Mouse (Mus musculus): Measurements from ENCODE around the gene Dnah3.

Dnah3 gene

DNA sequence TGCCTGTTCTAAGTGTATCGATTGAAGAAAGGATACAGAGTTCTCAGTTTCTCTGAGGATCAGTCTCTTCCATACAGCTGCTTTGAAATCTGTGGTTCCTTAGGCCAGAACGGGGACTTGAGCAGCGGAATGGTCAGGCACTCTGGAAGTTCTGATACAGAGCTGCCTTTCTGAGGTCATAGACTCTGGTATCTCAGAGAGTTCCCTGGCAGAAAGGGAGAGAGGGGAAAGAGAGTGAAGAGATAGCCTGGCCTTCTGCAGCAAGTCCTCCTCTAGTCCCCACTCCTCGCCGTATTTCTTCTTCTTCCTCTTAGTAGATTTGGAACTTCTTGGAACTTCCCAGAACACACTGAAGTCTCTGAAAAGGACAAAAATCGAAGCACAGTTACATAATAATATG lies at the start of gene Dnah3:
TSS of gene Dnah3 (minus strand) at position 101 of the 400 bp plus-strand sequence.
- no peak for DNase-seq

DNA sequence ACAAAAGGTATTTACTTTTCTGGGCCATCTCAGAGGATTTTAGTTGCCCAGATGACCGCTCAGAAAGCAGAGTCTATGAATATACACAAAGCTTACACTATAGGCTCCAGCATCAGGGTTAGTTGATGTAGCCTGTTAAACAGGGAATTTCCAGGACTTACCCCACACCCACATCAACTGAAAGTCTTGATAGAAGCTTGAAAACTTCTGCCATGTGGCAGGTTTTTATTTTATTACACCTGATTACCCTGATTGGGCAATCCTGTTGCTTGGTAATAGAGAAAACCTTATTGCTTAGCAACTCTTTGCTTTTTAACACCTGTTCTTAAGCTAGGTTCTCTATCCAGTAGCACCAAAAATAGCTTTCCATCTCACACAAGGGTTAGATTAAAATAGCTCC lies 47.7 kb upstream of the Dnah3 start:
- no peak for DNase-seq

DNA sequence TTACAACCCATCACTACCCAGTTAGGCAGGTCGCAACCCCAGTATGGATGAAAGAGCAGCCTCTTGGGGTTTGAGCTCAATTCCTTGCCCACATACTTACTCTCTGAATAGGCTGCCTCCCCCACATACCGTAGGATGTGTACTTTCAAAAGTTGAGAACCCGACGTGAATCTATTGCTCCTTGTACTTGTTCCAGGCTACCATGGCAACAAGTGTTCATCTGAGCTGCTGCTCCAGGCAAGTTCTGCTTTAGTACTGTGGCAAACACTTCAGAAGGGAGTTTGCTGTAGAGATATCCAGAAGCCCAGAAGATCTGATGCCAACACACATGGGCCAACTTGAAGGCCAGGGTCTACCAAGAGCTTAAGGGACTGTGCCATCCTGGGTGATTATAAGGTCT lies 33.9 kb upstream of the Dnah3 start:
- DNase-seq: peak; percentile 52 to 78

DNA sequence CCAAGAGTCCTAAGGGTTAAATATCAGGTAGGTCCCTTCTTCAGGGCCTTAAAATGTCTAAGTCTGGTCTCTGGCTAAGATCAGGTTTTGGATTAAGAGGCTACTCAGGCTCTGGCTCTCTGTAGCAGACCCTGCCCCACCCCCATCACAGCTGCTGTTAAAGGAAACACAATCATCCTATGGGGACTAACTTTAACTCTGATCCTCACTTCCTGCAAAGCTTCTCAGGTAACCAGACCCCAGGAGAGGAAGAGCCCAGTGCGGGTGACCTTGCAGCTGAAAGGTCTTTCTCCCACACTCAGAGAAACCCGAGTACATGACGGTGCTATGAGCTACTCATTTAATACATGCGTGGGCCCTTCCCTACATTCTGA lies 32.6 kb upstream of the Dnah3 start:
- DNase-seq: no peak

DNA sequence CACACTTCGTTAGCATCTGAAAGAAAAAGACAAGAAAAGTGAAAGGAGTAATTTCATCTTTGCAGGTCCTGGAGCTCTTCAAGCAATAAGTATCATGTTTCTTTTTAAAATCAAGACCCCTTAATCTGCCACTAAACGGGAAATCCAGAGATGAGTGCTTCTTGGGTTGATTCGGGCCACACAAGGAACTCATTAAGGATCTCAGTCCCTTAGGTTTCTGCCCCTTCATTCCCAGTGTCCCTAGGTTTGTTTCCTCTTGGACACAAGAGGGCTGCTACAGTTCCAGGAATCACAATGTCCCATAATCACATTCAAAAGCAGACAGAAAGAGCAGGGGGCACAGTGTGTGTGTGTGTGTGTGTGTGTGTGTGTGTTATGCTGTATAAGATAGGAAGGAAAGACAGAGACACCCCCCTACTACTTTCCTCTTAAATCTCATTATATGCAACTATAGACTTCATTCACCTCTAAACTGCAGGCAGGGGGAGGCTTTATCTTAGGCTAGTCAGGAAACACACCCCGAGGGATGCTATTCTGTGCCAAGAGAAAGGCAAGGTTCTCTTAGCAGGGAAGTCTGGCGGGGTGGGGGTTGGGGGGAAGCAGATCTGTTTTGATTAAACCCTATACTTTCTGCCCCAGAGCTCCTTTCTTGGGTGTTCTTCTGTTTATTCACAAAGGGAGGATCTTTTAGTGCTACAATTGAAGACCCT lies 32.1 kb upstream of the Dnah3 start:
- DNase-seq: no peak

DNA sequence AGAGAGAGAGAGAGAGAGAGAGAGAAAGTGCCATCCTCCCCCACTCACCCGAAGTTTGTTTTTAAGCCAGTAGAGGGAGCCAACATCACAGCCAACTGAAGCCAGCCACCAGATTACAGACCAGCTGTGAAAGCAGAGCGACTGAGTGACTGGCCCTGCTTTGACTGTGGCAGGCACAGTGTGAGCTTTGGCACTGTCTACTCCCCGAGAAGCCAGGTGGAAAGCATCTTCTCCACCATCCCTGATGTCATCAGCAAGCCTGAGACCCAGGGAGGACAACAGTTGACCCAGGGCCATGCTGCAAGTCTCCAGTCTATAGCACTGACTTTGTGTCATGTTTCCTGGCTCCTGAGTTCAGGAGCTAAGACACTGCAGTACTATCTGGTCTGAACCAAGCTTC lies 29.8 kb upstream of the Dnah3 start:
- DNase-seq: peak; percentile 69 to 79

DNA sequence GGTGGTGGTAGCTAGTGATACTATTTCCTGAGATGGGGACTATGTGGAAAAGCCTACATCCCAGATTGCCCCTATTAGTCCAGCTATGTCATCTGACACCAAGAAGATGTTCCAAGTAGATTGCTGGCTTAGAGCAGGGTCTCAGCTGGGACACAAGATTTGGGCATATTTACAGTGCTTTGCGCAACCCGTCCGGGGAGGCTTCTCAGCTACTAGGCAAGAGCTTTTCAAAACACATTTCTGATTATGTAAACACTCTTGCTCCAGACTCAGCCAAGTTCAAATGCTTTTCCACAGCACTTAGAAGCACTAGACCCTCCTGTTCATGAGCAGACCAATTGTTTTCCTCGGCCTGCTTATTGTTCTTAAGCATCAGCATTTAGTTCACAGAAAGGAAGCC lies 28.7 kb upstream of the Dnah3 start:
- peak; percentile 75 to 79 for DNase-seq

DNA sequence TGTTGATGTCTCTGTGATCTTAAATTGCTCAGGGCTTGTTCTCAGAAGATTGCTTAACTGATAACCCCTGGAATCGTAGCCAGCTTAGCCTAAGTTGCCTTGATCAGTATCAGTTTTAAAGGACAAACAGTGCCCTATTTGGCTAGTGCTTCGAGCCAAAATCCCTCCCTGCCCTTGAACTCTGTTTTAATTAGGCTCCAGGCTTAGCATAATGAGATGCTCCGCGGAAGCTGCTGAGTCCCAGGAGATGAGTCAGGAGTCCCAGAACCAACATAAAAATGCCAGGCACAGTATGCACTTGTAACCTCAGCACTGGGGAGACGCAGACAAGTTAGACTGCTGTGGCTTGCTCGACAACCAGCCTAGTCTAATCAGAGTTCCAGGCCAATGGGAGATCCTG lies 22.4 kb upstream of the Dnah3 start:
- no peak for DNase-seq

DNA sequence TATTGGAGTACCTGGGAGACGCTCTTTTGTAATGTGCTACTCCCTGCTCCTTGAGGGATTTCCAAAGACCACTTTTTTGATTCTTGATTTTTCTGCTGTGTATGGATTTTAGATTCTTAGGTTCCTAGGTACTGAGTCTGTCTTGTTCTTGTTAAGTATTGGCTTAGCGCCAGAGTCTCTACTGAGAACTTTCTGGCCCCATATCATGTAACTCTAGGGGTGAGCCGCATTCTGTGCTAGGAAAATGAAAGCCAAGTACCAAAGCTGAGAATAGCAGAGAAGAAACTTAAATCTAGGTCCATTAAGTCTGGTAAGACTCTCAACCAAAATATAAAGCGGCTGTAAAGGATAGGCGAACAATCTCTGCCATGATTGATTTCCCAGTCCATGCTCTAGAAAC lies 21.9 kb upstream of the Dnah3 start:
- no peak for DNase-seq

DNA sequence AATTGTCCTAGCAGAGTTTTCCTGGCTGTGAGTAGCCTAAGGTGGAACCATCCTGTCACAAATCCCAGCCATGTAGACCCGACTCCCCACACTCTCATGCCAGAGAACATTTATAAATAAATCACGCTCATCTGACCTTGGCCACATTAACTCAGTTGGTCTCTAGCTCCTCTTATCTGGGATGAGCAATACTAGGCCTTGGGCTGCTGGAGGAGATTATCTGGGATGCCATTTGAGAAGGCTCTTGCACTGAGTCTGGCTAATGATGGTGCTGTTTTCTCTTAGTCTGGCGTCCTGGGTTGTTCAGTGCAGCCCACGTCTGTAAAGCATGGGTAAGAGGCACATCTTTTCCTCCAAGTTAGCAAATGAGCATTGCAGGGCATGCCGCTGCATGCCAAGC lies 14.6 kb upstream of the Dnah3 start:
- no peak for DNase-seq

DNA sequence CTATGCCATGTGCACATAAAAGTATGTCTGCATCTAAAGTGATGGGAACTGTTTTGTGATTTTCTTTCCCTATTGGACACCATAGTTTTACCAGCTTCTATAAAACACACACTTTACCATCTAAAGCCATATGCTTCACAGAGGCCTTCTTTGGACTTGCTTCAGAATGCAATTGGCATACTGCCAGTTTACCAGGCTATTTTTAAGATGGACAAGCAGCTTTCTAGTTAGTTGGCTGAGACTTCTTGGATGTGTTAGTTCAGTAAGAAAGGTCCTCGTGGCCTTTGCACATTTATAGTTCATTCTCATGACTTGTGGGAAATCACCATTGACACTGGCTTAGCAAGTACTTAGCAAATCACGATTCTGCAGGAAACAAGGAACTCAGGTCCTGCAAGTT lies 11.3 kb upstream of the Dnah3 start:
- DNase-seq: no peak

DNA sequence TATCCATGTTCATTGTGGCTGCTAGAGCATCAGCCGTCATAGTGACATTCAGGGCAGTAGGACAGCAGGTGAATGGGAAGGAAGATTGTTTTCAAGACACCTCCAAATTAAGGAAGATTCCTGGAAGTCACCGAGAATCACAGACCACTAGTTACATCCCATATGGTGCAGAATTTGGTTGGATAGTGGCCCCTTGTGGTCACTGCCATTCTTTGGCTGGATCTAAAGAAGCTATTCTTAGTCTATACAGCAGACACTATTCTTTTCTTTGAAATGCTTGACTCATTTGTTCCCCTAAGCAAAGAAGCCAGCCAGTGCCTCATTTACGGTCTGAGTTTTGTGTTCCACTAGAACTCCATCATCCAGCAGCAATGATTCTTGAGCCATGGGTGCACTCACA lies 9.9 kb upstream of the Dnah3 start:
- no peak for DNase-seq

DNA sequence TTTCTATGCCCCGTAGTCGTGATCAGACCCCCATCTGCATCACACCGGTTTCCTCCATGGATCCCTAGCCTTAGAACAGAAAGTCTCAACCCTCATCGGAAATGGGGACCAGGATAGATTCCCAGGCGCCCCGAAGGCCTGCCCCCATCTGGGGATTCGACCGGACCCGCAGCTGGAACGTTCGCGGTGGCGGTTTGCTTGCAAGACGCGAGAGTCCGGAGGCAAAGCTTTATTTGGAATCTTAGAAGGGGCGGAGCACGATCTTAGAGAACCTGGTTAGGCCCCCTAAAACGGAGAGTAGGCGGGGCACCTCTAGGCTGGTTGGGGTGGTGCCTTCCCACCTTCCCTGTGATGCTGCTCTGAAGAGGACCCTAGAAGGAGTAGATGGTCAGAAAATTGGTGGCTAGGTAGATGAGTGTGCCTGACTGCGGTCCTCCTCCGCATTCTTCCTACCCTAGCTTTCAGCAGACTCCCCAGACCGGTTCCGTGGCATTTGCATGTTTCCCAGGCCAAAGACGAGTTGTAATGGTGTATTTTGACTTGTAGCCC lies 8.0 kb upstream of the Dnah3 start:
- DNase-seq: peak; percentile 71 to 77

DNA sequence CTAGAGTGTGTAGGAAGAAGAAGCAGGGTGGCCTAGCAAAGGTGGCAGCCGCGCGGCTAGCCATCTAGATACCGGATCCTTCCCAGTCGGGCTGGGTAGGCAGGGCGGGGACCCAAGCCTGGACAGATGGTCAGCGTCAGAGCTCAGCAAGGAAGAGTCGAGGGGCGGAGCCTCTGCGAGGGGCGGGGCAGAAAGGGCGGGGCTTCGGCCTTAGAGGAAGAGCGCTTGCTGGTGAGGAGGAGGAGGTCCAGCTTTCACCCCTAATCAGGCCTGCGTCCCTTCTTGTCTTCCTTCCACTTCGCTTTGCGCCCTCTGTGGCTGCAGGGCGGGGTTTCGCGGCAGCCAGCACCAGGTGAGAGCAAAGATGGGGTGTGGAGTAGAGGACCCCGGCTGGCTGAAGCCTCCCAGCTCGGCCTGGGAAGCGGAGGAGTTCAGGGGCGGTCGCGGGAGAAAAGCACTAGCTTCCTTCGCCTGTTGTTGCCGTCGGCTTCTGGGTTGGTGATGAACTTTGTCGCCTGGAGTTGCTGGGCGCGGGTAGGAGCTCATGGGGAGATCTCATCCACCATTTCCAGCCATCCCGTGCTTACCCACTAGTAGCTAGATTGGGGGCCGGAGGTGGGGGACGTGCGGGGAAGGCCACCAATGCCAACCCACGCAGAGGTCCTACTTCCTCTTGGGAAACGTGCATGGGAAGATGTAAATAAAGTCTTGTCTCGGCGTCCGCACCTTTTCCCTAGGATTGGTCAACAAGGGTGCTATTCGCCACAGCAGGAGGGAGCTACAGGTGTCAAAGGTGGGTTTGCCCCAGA lies 7.3 kb upstream of the Dnah3 start, which contains the start of gene Tmem159:
TSS of gene Tmem159 (plus strand) at position 190 of the 809 bp plus-strand sequence.
- peak; percentile 90 to 95 for DNase-seq

DNA sequence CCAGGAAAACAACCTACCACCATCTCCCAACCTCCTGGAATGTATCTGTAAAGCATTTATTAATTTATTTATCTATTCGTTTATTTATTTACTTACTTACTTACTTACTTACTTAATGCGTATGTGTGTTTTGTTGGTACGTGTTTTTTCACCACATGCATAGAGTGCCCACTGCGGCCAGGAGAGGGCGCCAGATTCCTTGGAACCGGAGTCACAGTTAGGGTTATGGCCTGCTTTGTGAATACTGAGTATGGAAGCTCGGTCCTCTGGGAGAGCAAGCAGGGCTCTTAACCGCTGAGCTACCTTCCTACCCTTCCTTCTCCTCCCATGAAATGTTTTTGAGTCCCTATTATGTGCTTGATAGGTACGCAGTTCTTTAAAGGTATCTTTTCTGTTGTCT lies 3.3 kb upstream of the Dnah3 start:
- peak; percentile 80 to 86 for DNase-seq

DNA sequence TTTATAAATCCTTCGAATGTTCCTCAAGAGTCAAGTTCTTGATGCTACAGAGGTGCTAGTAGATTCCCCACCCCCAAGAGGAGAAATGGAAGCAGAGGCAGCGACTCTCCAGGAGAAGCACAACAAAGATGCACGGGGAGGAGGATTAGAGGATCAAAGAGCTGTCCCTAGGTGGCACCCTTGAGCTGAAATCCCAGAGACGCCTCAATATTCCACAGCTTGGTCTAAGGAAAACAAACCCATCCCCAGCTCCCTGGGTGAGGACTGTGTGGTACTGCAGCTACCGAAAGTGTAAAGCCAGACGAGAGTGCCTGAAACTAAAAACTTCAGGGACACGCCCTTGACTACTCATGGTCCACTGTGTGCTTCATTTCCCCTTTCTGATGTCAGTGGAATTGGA lies 2.8 kb upstream of the Dnah3 start:
- DNase-seq: peak; percentile 62 to 70

DNA sequence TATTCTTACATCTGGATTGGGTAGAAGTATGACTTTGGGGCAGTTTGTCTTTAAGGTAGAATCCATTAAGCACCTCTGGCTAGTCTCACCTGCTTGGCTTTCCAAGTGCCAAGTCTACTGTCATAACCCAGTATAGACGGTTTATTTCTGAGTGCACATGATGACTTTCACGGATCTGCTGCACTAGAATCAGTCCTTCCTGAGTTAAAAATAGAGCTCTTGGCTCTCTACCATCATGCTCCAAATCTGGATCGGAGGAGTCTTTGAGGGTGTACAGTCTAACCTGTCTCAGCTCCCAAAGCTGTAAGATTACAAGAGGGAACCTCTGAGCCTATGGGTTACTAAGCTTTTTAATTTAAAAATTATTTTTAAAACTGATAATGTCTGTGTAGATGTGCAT lies 864 bp downstream of the Dnah3 start:
- no peak for DNase-seq

DNA sequence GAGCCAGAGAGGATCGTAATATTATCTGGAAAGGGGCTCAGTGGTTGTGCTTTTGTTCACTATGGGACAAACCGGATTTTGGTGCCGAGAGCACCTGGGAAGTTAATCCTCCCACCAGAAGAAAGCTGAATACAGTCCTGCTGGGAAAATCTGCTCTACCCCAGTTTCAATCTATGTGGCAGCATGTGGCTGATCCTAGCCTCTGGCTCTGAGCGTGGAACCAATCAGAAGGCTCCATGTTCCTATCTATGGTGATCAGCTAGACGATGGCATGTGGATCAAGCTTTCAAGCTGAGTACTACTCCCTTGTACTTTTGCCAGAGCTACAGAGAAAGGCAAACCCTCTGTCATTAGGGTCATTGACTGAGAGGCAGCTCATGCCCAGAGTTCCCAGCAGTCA lies 2.0 kb downstream of the Dnah3 start:
- DNase-seq: no peak

DNA sequence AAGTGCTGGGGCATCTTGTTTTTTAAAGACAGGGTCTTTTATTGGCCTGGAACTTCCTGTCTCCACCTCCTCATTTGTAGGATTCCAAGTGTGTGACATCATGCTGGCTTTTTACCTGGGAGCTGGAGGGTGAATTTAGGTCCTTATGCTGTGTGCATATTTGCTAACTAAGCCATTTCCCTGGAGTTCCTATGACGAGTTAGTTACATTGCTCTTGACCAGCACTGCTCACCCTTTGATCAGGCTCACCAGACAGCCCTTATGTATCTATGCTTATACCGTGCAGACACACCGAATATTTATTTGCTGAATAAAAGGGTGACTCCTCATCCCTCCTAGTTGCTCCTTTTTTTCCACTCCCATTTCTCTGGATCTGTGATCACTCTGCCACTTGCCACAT lies 14.9 kb downstream of the Dnah3 start:
- DNase-seq: no peak

DNA sequence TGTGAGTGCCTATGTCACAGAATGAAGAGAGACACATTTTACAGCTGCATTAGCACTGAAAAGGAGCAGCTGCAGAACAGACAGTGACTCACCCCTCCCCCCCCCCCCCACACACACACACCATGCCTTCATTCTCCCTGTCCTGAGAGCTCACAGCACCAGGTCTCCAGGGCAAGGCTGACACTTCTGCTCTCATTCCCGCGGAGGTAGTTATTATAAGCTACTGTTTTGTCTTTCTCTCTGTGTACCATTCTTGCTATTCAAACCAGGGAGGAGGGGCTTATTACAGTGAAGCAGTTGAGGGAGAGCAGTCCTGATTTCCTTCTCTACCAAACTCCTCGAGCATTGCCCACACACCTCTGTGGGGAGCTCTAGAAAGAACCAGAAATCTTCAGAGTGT lies 25.9 kb downstream of the Dnah3 start:
- DNase-seq: no peak

DNA sequence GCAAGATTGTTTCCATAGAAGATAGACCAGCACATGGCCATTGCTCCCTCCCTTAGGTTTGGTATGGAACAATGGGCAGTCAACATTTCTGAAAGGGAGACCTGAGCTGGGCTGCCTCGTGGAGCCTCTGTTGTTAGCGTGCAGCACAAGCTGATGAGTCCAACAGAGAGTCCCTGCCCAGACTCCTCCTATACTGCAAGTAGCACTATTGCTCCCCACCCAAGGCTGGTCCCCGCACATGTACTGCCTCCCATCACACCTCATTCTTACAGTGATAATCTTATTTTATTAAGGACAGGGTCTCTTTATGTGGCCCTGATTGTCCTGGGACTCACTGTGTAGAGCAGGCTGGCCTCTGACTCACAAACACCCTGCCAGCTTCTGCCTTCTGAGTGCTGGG lies 27.0 kb downstream of the Dnah3 start:
- DNase-seq: no peak

DNA sequence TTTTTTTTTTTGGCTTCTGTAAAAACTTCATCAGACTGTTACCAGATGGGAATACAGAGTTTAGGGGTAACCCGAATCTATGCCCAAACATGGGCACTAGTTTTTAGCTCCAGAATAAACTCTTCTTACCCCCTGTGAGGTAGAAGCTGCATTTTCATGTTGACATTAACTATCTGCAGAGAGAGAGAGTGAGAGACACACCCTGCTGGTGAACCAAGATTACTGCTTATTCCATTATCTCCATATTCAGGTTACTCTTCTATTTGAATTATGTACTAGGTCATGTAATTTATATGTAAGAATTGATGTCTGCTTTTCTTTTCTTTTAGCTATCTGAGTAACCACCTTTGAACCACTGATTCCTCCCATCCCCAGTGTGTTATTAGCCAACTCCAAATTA lies 31.0 kb downstream of the Dnah3 start:
- no peak for DNase-seq

DNA sequence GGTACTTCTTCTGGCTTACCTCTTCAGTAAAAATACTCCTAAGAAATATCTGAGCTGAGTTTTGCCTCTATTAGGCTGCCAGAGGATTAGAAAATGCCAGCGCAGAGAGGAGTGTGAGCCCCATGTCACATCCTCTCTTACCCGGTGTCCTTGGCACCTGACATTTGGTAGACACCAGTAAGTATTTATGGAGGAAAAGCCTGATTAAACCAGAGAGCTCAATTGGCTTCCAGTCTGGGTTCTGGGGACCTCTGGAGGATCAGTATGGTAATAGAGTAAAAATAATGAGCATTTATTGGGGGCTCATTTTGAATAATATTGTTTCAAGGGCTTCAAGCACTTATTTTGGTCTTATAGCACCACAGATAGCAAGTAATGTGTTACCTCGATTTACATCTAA lies 39.6 kb downstream of the Dnah3 start:
- no peak for DNase-seq

DNA sequence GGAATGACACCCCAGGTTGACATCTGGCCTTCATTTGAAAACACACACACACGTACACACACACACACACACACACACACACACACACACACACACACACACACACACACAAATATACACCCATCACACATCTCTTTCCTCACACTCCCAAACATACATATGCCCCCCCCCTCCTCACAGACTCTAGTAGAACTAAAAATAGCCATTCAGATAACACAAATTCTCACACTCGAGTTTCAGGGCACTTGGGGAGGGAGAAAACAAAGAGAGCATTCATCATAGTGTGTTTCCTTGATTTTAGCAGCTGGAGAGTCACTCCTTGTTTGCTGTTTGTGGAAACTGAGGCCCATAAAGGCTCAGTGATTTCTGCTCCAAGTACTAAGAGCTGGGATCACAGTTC lies 41.1 kb downstream of the Dnah3 start:
- no peak for DNase-seq
